Mouse (Mus musculus) 3134 (cell line): ENCODE data around the gene Greb1.

ENCODE experiments used
- DNase-seq: peaks from one replicate; pipeline ENCODE4 v3.0.0-alpha.2; 2011; ENCODE audit warnings: low spot score; ENCODE audit not compliant: insufficient read length; ENCODE audit errors: extremely low read depth

The Greb1 gene

DNA sequence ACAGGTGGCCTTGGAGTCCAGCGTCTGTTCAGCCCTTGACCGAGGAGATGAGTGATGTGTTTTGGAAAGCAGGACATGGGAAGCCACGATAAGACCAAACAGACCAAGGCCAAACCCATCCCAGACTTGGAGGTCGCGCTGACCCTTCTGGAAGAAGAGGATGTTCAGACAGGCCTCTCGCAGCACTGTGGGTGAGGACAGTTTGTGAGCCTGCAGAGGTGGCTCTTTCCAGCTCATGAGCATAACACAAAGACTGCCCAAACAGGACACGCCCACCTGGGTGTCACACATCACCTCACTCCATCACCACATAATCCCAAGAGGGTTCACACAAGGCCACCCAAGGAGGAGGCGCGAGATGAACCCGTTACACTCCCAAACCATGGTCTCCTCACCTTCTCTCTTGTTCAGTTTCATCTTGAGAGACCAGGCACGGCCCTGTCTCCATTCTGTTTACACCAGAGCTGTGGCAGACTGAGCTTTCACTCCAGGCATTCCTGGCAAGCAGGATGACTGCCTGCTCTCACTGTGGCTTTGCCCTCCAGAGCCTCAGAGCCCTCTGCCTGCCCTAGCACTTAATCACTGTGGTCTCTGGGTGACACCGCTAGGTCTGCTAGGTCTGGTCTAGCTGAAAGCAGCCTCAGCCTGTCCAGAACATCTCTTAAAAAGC is 35.8 kb downstream of the Greb1 start:
- DNase-seq = no peak

DNA sequence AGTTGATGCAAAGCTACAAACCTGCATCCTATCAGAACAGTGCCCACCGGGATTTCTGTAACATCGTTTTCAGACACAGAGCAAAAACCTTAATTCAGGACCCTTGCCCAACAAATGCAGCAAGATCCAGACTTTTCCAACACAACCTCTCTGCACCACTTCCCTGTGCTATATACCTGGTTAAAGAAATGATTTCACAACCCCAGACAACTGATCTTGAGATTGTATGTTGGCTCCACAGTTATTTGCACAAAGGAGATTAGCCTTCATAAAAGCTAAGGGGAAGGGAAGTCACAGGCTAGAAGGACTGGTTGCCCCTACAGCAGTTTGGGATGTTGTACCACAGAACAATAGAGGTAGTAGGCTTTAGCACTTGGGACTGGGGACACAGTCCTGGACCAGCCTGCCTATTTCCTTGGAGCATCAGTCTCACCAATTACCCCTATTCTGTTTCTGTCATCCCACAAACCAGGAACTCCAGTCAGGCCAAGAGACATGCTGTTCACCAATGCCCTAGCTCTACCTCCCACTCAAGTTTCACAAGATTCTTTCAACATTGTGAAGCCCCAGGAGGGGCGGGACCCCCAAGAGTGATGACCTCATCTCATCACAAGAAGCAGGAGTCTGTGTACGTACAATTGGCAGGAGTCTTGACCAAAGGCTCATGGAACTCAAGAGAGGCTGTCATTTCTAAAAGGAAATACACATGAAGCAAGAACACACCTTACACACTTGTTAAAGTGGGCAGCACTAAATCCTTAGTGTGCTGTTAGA is 36.9 kb downstream of the Greb1 start:
- DNase-seq = no peak

- DNase-seq = no peak
Observed at GRCm38 (mm10) chr12:16761461-16761860, 39.2 kb downstream of the Greb1 start.

DNA sequence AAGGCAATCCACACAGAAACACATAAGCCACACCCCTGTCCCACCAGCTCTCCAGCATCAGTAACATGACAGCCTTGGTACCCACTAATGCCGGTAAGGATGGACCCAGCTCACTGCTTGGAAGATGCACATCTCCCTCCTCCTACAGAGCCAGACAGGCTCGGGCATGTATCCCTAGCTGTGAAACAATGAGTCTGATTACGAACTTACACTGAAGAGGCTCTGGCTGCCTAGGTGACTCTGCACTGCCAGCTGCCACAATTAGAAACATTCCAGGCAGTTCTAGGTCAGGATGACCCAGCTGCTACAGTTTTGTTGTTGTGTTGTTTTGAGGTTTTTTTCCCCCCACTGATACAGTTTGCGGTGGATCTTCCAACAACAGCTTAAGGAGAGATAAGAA is 40.4 kb downstream of the Greb1 start:
- DNase-seq = no peak

DNA sequence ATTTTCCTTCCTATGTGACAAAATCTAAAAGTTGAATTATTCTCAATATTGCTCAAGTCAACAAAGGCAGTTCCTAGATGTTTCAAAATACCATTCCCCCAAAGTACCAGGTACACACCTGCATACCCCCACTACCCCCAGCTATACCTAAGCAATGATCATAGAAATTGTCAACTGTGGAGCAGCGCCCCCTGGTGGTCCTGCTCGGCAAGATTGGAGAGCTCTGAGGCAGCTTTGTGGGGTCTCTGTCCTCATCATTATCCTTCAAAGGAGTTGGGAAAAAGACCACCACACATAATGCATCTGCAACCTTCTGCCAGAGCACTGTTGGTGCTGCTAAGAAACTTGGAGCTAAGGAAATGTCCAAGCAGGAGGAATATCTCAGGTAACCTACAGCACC is 46.4 kb downstream of the Greb1 start:
- no peak for DNase-seq

DNA sequence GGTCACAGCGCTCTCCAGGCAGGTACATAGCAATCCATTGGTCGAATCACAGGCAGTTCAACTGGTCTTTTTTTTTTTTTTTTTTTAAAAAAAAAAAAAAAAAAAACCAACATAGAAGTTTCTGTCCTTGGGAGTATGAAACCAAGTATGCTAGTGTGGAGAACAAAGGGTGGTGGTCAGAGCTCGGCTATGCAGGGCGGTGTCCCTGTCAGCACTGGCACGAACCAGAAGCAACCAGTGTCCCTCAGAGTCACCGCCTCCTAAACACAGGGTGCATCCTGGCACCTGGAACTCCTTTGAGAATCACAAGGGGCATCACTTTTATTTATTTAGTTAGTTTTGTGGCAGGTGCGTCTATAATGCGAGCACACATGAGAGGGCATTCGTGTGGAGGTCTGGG is 47.1 kb downstream of the Greb1 start:
- DNase-seq = no peak

GRCm38 (mm10) chr12:16753110-16753509 is 47.6 kb downstream of the Greb1 start:
- DNase-seq = no peak

- DNase-seq = no peak
Observed at GRCm38 (mm10) chr12:16752236-16752840, 48.3 kb downstream of the Greb1 start.

DNA sequence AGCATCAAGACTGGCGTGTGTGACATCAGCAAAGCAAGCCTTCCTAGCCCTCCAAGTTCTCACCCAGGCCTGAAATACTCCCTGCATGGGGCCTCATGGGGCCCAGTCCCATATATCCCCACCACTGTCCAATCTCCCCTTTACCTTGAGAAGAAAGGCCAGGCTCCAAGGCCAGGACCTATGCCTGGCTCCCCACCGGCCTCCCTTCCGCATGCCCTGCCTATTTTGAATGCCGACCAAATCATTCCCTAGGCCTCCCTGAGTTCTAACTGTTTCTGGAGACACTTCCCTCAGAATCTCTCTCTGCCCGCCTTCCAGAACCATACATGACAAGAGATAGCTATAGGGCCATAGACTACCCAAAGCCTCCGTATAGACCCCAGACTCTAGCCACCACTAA is 49.1 kb downstream of the Greb1 start:
- no peak for DNase-seq

DNA sequence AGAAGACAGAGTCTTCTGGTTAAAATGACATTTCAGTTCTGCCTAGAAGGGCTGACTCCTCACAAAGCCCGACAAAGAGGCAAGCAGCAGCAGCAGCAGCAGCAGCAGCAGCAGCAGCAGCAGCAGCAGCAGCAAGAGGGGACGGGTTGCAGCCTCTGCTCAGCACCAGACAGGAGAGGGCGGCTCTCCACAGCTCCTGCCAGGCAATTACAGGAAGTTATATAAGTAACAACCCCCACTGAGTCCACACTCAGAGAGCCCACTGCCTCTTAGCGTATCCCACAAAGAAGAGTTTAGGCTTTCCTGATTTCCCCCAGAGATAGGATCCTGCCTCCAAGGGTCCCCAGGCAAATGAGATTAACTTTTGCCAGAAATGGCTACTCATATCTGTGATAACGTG is 60.6 kb downstream of the Greb1 start:
- no peak for DNase-seq

- no peak for DNase-seq
Observed at GRCm38 (mm10) chr12:16737266-16737665, 63.4 kb downstream of the Greb1 start.

DNA sequence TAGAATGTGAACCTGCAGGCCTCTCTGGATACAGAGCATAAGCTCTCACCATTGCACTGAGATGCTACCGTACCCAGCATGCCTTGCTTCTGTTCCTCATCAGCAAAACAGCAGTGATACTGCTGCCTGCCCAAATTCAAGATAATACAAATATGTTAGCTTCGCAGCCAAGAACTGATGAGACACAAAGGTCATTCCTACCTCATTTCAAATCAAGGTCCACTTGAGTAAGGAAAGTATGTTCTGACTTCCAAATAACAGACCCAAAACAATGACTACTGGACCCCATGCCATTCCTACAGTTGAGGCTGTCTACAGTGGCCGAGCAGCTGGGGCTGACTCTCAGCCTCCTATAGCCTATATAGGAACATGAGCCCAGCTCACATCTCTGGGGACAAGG is 66.0 kb downstream of the Greb1 start:
- DNase-seq = no peak

GRCm38 (mm10) chr12:16734009-16734408 is 66.7 kb downstream of the Greb1 start:
- DNase-seq = no peak

DNA sequence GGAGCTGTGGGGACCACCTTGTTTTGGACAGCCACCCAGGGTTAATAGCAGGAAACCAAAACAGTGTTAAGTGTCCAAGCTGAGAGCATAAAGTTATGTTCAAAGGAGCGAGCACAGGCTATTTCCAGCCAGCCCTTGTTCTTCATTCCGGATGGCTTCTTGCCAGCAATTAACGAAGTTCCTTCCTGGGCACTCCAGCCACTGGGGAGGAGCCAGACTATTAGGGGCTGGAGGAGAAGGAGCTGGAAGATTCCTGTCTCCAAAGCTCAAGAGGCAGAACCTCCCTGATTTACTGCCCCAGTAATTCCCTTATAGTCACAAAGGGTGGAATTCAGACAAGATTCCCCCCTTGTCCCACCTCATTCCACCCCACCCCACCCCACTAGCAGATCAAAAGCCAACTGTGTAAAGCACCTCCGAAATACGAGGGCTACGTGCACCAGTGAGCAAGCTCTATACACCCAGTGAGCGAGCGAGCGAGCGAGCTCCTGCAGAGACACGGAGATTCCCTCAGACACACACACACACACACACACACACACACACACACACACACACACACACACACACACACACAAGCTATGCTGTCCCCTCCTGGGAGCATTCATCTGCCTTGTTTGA is 69.5 kb downstream of the Greb1 start:
- DNase-seq = no peak

GRCm38 (mm10) chr12:16730196-16730595 is 70.5 kb downstream of the Greb1 start:
- no peak for DNase-seq

- DNase-seq = no peak
Observed at GRCm38 (mm10) chr12:16728221-16728620, 72.5 kb downstream of the Greb1 start.

GRCm38 (mm10) chr12:16726229-16726628 is 74.5 kb downstream of the Greb1 start:
- DNase-seq = no peak

DNA sequence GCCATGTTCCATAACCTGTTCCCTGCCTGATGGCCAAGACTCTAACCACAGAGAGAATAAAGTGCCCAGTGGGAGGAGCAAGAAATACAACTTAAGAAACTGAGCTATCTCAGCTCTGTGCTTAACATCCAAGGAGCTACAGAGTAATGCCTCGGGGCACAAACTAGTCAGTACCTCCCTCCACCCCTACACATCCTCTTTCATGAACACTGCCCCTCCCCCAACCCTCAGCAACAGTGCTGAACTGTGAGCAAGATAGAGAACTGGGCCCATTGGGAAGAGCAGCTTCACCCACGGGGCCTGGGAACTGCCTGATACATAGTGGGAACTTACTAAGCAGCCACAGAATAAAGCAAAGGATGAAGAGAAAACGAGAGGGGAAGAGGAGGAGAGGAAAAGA is 77.1 kb downstream of the Greb1 start:
- no peak for DNase-seq

DNA sequence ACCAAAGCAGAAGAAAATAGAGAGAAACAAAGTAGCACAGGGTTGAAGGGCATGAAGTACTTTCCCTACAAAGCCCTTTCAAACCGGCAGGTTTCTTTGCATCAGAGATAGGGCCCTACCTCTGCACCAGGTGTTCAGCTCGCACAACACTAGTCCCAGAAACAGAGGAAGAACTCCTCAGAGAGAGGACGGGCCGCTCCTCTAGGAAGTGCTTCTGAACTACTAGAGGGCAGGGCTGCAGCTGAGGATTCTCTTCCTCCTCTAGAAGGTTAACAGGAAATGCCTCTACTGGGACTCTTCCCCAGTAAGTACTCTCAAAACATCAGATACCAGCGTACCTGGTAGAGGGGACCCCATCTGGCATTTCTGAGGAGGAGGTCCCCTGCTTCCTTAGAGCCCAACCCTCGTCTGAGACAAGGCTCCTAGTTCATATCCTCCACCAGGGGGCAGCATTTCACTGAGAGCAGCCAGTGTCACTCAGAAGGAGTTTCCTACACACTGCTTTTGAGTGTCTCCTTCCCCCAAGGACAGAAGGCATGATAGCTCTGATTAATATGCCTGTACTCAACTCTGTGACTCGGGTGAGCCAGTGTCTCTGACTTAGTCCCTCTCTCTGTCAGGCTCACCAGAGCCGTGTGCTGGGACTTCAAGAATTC is 81.9 kb downstream of the Greb1 start:
- no peak for DNase-seq

DNA sequence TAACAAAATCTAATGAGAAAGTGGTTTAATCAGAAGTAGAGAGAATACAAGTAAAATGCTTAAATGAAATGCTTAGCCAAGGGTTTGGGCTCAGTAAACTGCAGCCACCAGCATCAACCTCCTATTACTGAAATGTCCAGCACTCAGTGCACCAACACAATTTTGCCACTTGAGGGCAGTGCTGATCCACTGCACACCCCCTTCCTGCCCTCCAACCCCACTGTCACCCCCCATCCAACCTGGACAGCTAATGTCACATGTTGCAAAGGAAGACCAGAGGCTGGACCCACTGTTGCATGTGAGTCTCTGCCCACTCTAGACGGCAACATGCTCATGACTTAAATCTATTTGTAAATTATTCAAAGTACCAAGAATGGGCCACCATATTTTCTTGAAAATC is 83.0 kb downstream of the Greb1 start:
- DNase-seq = no peak

GRCm38 (mm10) chr12:16714616-16715015 is 86.1 kb downstream of the Greb1 start:
- no peak for DNase-seq
